Mouse (Mus musculus) gonadal fat pad, adult 2 months (tissue): ENCODE results near the gene Ntsr2. TPM values are rescaled to one million over a fixed set of nuclear protein-coding genes. Genes with fewer than 3 reads are reported as not detected.
A peak's percentile ranks its signal among the peaks of the same experiment; 100 is the strongest.

ENCODE experiments used
- DNase-seq: peaks from one replicate; pipeline ENCODE4 v3.0.0-alpha.2; 2012; ENCODE audit warnings: low read depth
- polyA plus RNA-seq: library from polyadenylated mRNA; depleted of rRNA; stranded (reverse); fragments of >200 nt; gene quantifications from 2 replicates; pipeline ENCODE4 v1.2.3, GENCODE M21; 2012; rRNA removed

Gene Ntsr2
- 107 and 233 TPM in 2 replicates for polyA plus RNA-seq

DNA sequence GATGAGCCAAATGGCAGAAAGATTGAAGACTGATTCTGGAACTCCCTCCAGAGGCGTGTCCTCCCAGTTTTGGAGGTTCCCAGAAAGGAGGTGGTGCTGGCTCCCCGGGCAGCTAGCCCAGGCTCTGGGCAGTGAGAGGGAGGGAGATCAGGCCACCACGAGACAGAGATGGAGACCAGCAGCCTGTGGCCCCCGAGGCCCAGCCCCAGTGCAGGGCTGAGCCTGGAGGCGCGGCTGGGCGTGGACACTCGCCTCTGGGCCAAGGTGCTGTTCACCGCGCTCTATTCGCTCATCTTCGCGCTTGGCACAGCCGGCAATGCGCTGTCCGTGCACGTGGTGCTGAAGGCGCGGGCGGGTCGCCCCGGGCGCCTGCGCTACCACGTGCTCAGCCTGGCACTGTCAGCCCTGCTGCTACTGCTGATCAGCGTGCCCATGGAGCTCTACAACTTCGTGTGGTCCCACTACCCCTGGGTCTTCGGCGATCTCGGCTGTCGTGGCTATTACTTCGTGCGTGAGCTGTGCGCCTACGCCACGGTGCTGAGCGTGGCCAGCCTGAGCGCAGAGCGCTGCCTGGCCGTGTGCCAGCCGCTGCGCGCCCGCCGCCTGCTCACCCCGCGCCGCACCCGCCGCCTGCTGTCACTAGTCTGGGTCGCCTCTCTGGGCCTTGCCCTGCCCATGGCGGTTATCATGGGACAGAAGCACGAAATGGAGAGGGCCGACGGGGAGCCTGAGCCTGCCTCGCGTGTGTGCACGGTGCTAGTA, at the start of gene Ntsr2:
Gene Ntsr2 (plus strand): TSS at position 51 of the 762 bp plus-strand sequence.
- no peak for DNase-seq

DNA sequence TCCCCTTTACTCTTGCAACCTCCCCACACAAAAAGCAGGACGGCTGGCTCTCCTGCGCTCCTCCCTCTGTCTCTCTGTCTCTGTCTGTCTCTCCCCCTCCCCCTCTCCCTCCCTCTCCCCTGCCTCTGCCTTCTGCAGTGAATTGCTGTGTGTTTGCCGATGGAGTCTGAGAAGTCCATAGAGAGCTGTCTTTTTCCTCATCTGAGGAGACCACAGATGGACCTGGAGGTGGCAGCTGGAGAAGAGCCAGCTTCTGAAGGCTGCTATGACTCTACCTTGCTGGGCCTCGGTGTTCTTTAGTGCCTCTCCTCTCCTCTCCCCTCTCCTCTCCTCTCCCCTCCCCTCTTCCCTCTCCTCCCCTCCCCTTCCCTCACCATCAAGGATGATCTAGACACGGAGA, 47.6 kb upstream of the Ntsr2 start:
- DNase-seq, result no peak

DNA sequence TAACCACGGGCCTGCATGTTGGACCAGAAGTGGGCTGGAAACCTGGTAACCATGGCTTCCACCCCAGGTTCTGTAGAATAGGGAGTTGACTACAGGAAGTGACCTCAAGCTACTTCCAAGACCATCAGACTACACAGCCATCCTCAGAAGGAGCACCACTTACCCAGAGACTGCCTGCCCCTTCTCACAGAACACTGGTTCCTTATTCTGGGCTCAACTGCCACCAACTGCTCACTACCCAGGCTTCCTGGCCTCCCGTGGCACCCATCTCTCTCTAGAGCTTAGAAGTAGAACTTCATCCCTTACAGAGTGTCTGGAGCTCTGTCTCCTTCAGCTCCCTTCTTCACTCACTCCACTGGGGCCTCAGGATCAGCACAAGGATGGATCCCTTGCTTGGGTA, 42.2 kb upstream of the Ntsr2 start, which contains the start of gene Lpin1:
Gene Lpin1 (minus strand): TSS at position 31 of the 400 bp plus-strand sequence.
- DNase-seq, result no peak

DNA sequence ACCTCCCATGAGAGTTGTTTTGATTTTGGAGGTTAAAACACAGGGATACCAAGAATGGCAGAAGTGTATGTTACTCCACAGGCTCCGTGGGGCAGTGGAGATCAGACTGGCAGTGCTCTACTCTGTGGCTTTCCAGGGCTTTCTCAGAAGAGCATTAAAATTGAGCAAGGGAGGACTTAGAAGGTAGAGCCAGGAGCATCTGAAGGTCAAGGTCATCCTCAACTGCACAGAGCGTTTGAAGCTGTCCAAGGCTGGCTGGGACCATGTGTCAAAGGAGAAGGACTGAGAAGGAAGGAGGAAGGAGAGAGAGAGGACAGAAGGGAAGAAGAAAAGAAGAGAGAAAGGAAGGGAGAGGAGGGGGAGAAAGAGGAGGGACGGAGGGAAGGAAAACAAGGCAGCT, 38.6 kb upstream of the Ntsr2 start:
- DNase-seq, result no peak

DNA sequence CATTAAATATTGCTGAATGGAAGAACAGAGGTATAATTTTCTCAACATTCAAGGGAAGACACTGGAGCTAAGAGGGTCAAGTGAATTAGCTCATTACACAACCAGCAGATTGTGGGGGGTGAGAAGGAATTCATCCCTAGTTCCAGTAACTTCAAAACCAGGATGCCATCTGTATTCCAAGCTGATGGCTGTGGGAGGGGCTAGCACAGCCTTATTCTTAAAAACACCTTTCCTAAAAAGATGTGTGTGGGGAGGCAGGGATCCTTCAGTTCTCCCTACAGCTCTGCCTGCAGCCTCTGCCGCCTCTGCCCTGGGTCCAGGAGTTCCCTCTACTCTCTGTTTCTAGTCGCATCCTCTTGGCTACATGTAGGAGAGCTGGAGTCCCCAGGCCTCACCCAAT, 37.4 kb upstream of the Ntsr2 start:
- DNase-seq, result no peak

DNA sequence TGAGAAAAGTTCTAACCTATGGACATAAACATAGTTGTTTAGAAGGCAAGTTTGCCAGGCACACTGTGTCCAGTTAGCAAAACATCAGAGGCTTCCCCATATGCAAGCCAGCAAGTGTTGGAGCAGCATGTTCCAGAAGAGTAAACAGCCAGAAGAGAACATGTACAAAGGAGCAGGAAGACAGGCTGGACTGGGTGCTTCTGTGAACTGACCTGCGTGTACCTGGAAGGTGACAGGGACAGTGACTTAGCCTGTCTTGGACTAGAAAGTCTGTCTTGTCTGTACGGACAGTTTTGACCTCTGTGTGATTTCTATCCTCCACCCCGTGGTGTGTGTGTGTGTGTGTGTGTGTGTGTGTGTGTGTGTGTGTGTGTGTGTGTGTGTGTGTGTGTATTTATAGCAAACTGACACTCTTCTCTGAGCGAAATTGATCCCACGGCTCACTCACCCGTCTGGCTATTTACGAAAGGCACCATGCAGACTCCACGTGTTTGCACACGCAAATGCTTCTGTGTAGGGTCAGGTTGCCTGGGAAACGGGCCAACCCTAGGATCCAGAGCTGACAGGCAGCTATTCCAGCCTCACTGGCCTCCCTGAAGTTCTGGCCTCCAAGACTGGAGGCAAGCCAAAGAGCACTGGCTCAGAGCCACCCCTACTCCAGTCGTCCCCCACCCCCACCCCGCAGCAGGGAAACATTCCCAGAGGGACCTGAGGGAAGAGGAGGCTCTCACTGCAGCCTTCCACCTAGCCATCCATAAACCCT, 34.5 kb upstream of the Ntsr2 start:
- DNase-seq, result peak; percentile 85

DNA sequence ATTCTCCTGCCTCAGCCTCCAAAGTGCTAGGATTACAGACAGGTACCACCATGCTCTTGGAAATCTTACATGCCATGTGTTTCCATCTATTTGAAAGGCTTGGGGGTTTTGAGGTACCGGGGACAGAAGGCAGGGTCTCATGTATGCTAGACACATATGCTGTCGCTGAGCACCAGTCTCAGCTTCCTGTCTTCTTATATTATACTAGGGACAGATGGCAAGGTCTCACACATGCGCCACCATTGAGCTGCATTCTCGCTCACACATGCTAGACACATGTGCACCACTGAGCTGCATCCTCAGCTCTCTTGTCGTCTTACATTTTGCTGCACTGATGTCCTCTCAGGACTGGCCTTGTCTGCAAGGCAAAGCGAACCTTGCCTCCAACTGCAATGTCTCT, 33.7 kb upstream of the Ntsr2 start:
- DNase-seq, result no peak

DNA sequence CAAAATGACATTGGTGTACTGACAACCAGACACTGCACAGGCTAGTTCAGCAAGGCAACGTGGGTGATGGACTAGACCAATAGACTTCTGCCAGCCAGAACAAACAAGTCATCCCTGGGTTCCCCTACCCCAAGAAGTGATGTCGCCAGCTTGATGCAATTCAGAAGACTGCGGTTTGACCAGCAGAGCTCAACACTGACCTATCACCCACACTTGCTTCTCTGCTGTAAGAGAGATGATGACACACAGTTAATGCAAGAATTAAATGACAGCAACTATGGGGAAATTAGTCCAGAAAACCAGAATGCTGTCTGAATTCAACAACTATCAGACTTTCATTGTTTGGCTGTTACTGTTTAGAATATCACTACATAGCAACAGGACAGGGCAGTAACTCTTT, 33.0 kb upstream of the Ntsr2 start:
- DNase-seq, result peak; percentile 77

DNA sequence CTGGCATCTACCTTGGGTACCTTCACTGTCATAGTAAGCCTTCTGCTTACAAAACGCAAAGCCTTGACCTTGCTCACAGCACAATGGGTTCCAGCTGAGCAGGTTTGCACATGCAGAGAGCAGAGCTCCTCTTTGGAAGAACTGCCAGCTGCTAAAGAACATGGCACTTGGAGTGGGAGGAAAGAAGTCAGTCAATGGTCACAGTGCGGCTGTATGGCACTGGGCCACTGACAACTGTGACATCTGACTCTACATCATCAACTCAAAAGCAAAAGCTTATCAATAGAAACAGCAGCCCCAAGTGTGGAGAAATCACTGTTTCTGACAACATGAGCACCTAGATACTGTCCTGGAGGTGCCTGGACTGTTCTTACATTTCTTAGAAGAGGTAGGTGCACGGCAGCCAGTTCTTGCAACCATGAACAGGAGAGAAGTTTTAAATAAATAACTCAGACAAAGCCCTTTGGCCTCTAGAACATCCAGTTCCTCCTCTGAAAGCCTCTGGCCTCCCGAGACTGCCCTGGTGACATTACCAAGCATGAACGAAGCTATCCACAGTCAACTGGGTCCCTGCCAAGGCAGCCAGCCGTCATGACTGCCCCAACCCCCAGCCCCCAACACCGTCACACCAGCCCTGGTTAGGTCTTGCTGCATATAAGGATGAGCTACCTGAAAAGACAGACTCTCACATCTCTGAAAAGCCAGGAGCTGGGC, 22.9 kb upstream of the Ntsr2 start:
- peak; percentile 94 for DNase-seq

DNA sequence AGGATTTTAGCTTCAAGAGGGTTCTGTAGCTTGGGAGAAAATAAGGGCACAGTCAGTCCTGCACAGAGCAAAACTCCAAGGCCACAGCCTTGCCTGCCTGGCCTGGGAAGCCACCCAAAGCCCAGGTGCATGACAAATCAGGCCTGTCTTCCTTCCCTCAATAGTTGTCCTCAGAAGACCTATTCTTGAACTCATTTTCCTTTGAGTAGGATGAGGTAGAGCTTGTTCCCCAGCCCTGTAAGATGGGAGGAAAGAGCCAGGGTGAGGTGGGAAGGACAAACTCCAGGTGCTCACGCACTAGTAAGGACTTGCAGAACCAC, 22.4 kb upstream of the Ntsr2 start:
- DNase-seq, result peak; percentile 75

DNA sequence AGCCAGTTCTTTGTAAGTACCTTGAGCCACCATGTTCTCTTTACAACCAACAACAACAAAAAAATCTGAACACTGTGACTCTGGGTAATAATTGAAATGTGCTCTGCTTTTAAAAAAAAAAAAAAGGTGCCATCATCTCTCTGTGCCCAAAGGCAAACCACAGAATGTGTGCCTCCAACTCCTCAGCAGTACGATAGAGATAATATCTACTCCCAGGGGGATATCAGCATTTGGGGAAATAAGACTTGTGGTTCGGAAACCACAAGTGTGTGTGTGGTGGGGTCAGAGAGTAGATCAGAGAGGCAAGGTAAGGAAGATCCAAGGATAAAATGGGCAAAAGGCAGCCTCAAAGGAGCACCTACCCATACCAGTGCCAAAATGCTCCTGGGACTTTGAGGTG, 21.8 kb upstream of the Ntsr2 start:
- peak; percentile 51 for DNase-seq

DNA sequence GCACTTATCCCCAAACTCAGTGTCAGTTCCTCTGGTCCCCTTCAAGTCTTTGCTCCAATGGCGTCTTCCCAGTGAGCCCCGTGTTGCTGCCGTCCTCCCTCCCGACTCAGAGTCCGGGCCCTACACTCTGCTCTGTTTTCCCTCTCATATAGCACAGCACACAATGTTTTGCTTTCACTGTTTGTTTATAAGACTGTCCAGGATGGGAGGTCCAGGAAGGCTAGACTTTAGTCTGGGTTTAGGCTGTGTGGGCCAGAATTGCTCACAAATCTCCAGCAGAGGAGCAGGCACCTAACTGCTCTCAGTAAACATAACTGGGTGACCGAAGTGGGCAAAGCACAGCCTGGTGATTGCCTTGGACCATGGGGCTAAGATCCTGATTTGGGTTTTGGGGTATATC, 19.9 kb upstream of the Ntsr2 start:
- no peak for DNase-seq

DNA sequence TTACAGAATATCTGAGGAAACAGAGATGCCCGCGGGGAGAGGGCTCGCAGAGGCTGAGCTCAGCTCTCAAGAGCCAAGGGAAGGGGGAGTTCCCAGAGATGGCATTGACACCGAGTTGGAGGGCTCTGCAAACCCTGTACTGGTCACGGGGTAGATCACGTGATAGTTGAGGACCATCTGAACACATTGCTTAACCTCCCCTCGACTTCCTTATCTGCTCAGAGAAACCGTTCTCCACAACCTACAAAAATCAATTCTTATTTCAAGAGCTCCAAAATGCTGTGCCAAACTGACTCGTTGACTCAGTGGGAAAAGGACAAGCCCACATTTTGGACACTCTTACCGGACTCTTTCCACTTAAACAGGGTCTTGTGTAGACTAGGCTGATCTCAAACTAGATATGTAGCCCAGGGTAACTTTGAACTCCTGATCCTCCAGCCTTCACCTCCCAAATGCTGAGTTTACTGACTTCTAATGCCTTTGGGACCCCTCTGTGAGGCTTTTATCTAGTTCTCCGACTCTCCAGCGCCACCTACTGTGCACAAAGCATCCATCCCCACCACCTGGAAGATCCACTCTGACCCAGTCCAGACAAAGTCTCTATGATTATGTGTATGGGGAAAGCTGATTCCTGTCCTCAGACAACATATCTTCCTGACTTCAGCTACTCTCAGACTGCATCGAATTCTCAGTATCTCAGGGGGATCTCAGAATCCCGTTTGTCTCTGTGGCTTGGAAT, 18.9 kb upstream of the Ntsr2 start:
- no peak for DNase-seq

DNA sequence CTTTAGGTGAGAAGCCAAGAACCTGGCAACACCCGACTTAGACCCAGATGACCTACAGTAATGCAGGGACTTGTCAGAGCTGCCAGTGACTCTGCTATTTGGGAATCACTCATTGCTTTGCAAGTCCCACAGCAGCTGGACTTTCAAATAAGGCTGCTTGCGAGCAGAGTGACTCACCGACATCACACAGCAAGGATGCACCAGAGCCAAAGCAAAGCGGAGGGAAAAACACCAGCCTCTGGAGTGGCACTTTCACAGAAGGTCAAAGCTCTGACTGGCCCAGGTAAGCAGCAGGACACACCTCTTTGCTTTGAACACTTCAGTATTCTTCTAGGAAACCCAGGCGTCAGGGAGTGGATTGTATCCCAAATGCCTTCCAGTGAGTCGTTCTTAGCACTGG, 17.4 kb upstream of the Ntsr2 start:
- no peak for DNase-seq

DNA sequence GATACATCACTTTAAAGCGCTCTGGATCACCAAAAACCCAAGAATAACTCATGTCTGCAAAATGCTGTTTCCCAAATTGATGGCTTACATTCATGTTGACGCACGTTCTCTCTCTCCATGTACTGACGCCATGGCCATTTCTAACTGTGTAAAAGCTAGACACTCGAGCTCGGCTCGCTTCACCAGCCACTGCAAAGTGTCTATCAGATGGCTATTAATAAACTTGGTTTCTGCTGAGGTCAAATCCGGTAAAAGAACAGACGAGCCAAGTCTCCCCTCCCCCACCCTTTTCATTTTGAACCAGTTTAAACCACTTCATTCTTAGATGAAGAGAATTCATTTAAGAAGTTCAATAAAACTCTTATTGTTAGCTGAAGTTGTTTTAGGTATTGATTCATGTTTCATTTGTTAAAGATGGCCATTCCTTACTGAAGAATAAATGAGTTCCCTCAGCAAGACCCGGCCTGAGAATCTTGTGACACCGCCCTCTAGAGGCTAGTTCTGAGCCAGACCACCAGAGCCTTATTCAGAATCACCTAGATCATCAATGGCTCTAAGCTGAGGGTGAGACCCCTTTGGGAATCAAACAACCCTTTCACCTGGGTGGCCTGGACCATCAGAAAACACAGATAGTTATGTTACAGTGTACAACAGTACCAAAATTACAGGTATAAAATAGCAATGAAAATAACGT, 14.0 kb upstream of the Ntsr2 start:
- no peak for DNase-seq

DNA sequence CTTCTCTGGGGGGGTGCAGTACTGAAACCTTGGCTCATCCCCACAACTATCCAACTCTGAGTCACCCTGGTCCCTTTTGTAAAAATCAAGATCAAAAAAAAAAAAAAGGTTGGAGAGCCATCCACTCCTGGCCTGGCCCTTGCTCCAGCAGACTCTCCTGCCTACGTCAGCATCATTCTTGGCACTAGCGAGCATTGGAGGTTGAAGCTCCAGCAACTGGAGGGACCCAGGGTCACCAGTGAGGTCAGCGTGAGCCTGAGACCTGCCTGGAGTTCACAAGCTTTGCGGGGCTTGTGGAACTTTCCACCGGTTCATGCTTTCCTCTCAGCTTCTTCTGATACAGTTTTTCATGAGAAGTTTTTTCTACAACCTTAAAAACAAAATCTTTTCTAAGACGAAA, 13.1 kb upstream of the Ntsr2 start:
- no peak for DNase-seq

DNA sequence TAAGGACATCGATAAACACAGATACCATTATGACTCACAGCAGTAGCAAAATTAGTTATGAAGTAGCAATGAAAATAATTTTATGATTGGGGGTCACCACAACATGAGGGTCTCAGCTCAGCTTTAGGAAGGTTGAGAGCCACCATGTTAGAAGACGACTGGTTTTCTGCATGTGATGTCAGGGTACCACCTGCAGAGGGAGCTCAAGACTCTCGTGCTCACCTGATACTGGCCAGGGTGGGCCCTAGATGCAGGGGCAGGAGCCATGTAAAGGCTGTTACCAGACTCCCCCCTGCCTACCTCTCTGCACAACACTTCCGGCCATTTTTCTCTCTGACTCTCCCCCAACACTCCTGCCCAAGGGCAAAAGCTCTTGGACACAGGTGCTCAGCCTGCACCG, 11.2 kb upstream of the Ntsr2 start:
- no peak for DNase-seq

DNA sequence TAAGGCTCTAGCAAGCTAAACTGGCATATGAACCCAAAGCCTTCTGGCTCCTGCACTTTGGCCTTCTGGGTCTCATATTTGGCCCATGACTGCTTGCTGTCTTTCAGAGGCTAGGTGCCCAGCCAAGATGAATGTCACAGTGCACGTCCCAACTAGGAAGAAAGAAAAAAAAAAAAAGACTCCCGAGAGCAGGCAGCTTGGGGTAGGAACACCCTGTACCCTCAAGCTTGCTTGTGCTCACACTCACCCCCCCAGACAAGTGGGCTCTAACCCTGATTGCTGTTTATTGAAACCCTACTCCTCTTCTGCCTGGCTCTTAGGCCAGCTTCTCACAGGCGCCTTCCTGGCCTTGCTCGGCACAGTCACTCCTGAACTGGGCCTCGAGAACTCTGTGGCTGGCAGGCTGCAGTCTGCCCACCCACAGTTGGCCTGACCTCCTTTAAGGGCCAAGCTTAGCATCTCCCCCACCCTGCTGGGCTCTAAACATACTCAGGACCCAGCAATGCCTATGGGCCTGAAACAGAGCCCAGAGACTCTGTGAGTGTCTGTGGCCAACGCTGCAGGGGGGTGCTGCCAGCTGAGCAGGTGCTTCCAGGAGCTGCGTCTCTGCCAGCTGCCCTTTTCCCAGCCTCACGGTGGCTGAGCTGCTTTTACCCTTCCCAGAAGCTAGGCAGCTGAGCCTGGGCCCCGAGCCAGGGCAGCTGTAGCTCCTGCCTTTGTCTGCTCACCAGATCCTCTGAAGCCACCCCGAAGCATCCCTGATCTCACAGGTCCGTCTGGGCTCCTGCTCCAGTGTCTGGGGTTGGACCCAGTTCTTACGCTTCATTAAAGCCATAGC, 9.5 kb upstream of the Ntsr2 start:
- DNase-seq, result no peak

DNA sequence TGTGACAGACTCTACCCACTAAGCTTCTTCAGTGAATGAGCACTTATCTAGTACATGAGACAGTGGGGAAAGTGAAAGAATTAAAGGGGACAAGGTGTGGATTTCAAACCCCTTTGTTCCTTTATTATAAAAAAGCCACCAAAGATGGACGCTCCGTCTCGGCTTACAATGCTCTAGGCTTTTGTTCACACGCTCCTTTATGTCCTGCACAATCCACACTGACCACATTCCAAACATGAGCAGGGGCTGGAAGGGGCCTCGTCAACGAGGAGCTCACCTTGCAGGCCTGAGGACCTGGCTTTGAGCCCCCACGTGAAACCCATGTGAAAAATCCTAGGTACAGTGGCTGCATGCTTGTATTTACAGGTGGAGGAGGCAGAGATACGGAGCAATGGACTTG, 8.5 kb upstream of the Ntsr2 start:
- DNase-seq, result no peak

DNA sequence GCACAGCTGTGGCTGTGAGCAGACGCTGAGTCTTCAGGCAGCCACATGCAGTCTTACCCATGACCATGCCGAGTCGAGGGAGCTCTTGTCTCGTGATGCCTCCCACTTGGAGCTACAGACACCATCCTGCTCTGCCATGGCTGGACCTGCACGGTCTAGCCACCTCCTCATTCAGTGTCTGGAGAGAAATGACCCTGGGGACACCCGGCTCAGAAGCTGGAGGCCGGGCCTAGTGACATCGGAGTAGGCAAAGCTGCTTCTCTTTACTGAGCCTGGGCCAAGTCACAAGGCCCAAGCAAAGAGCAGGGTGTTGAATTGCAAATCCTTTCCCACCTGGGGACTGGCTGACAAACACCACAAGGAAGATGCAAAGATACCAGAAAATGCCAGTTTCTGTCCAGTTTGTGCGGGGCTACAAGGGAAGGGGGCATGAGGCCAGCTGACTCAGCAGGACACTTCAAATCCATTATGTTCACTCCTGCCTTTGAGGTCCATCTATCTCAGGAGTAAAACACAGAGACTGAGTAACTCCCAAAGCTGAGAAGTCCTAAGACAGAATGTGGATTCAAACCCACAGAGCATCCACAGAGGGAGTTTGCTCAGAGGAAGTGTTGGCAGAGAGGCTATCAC, 6.3 kb upstream of the Ntsr2 start:
- no peak for DNase-seq
